Mouse (Mus musculus) ES-E14 (cell line): ENCODE results near the gene Bicdl1. TPM values are rescaled to one million over a fixed set of nuclear protein-coding genes. Genes with fewer than 3 reads are reported as not detected.

ENCODE experiments used
- DNase-seq: peaks from one replicate; pipeline ENCODE4 v3.0.0-alpha.2; 2013; ENCODE audit warnings: low read depth, low spot score
- H3K27ac ChIP-seq: 2 replicates; pipeline ENCODE4 v1.5.1; 2012; ENCODE audit warnings: low read depth, mild to moderate bottlenecking, low read length, moderate library complexity, mixed read lengths; ENCODE audit not compliant: poor library complexity, insufficient read depth, severe bottlenecking
- H3K36me3 ChIP-seq: 2 replicates; pipeline ENCODE4 v1.6.1; 2012; ENCODE audit warnings: mild to moderate bottlenecking, low read length, moderate library complexity, mixed read lengths; ENCODE audit not compliant: control insufficient read depth, poor library complexity, insufficient read depth, severe bottlenecking
- H3K4me1 ChIP-seq, 2 experiments: fragments of 150-350 bp in 1 of 2; sonication (generic) in 1 of 2; 2 replicates each; pipeline ENCODE4 v1.6.1; 2012; ENCODE audit warnings: low read length in 2 of 2, mild to moderate bottlenecking in 1 of 2, mixed read lengths in 1 of 2; ENCODE audit not compliant: control insufficient read depth in 2 of 2, insufficient read depth in 2 of 2, poor library complexity in 1 of 2
- H3K4me3 ChIP-seq, 2 experiments: fragments of 150-350 bp in 1 of 2; sonication (generic) in 1 of 2; 2 replicates each; pipeline ENCODE4 v1.5.1; 2012; ENCODE audit warnings: low read length in 2 of 2, low read depth in 1 of 2, mild to moderate bottlenecking in 1 of 2, mixed read lengths in 1 of 2; ENCODE audit not compliant: insufficient read depth in 1 of 2, poor library complexity in 1 of 2, severe bottlenecking in 1 of 2
- H3K9ac ChIP-seq: 2 replicates; pipeline ENCODE4 v1.6.1; 2012; ENCODE audit warnings: low read depth, mild to moderate bottlenecking, low read length, mixed read lengths; ENCODE audit not compliant: poor library complexity, insufficient read depth, severe bottlenecking
- H3K9me3 ChIP-seq: fragments of 150-350 bp; sonication (generic); 2 replicates; pipeline ENCODE4 v1.6.1; 2012; ENCODE audit warnings: low read depth, mild to moderate bottlenecking, low read length; ENCODE audit not compliant: control insufficient read depth, insufficient read depth
- CHD2 ChIP-seq: IDR thresholded peaks from 2 replicates; pipeline ENCODE4 v1.6.1; 2014; ENCODE audit warnings: mild to moderate bottlenecking, low read depth, low read length, inconsistent platforms
- HCFC1 ChIP-seq: IDR thresholded peaks from 2 replicates; pipeline ENCODE4 v1.6.1; 2012; ENCODE audit warnings: low read length, inconsistent platforms, borderline replicate concordance; ENCODE audit not compliant: insufficient read depth
- MAFK ChIP-seq: IDR thresholded peaks from 2 replicates; pipeline ENCODE4 v1.6.1; 2014; ENCODE audit warnings: mild to moderate bottlenecking, low read depth, low read length, inconsistent platforms; ENCODE audit not compliant: insufficient read depth
- ZC3H11A ChIP-seq: IDR thresholded peaks from 2 replicates; pipeline ENCODE4 v1.6.1; 2012; ENCODE audit warnings: low read depth, mild to moderate bottlenecking, inconsistent platforms, low read length, borderline replicate concordance
- ZNF384 ChIP-seq: IDR thresholded peaks from 2 replicates; pipeline ENCODE4 v1.6.1; 2012; ENCODE audit warnings: low read depth, low read length, inconsistent platforms
- in situ Hi-C, 2 experiments: fragments of 600-800 bp; cut with MboI; formaldehyde crosslinking; loops; one replicate each; pipeline ENCODE4 v1.15.1; 2025; ENCODE audit warnings: low sequenced_read_pairs in 2 of 2, inconsistent platforms in 1 of 2; ENCODE audit not compliant: unreplicated experiment in 2 of 2
- total RNA-seq: library from RNA; depleted of rRNA; stranded (reverse); fragments of 300-350 nt; gene quantifications from 2 replicates; pipeline ENCODE4 v1.2.3, GENCODE M21; 2012; rRNA removed

Gene Bicdl1
- total RNA-seq, 1 experiment, result 18.5 TPM

DNA sequence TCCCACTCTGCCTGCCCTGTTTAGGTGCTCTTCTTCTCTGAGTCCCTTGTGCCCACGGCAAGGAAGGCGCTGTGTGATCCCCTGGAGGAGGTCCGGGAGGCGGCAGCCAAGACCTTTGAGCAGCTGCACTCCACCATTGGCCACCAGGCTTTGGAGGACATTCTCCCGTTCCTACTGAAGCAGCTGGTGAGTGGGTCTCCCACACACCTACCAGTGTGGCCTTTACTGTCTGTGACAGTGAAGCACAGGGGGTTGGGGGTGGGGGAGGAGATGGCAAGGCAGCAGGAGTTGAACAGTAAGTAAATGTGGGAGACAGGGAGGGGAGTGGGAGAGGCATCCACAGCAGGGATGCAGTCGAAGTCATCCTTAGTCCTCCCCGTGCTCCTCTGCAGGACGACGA lies 118.1 kb downstream of the Bicdl1 start:
- H3K27ac ChIP-seq, result no peak overlapping the region
- TF ChIP-seq ZC3H11A, result no peak
- TF ChIP-seq ZNF384, result no peak
- TF ChIP-seq HCFC1, result no peak
- in situ Hi-C loops, result no loop called here
- H3K4me3 ChIP-seq, result no peak overlapping the region
- H3K4me1 ChIP-seq, result peaks cover 0 to 4% of the 10 kb centered on the region in 2 experiments; a peak in 1 of 4 replicates
- peaks cover 84% of the 10 kb centered on the region for H3K36me3 ChIP-seq
- no peaks in the 10 kb centered on the region for H3K9me3 ChIP-seq
- H3K9ac ChIP-seq, result no peak overlapping the region
- DNase-seq, result no peak

DNA sequence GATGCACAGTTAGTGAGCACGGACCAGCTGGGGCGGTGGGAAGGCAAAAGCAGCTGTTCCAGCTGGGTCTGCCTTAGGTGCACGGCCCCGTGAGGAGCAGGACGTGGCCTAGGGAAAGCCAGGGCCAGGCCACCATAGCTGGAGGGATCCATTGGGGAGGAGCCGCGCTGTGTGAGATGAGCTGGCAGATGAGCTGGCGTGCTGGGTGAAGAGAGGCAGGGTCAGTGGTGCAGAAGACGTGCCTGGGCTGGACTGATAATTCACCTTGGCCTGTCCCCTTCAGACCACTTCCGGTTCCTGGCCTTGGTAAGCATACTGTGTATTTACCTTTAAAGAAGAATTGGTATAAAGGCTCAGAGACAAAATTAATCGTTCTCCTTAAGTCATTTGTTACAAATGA lies 119.9 kb downstream of the Bicdl1 start:
- Histone ChIP-seq H3K4me3 (no peak overlapping the region), H3K9ac (no peak overlapping the region), H3K27ac (no peak overlapping the region), H3K36me3 (peaks cover 83% of the 10 kb centered on the region), H3K9me3 (no peaks in the 10 kb centered on the region), H3K4me1 (peaks cover 0 to 4% of the 10 kb centered on the region in 2 experiments; a peak in 1 of 4 replicates)
- no peak for DNase-seq
- TF ChIP-seq ZC3H11A (no peak), MAFK (no peak)
- in situ Hi-C loops, result no loop called here

- no peak for DNase-seq
- peaks cover 0 to 4% of the 10 kb centered on the region in 2 experiments; a peak in 1 of 4 replicates for H3K4me1 ChIP-seq
- TF ChIP-seq CHD2 (no peak), ZNF384 (no peak), ZC3H11A (no peak)
- no peak overlapping the region for H3K9ac ChIP-seq
- H3K36me3 ChIP-seq, result peaks cover 61% of the 10 kb centered on the region
- no peak overlapping the region for H3K4me3 ChIP-seq
- H3K27ac ChIP-seq, result no peak overlapping the region
- in situ Hi-C loops, result no loop called here
- H3K9me3 ChIP-seq, result no peaks in the 10 kb centered on the region
Measured at GRCm38 (mm10) chr5:115603561-115603960, 127.9 kb downstream of the Bicdl1 start.

Other genes with a start within 250 kb of the Bicdl1 start
- 15.3 and 25.7 TPM in 2 replicates for gene Sirt4, start 246.9 kb downstream of the Bicdl1 start, total RNA-seq
- gene Pxn, start 224.9 kb downstream of the Bicdl1 start, total RNA-seq, result 25.5 and 29.4 TPM in 2 replicates
- gene Rplp0, start 172.2 kb downstream of the Bicdl1 start, total RNA-seq, result 2,284 and 2,327 TPM in 2 replicates
- gene Gcn1l1, start 166.4 kb downstream of the Bicdl1 start, total RNA-seq, result 112 and 163 TPM in 2 replicates
- 44.7 and 58.7 TPM in 2 replicates for gene Rab35, start 99.7 kb downstream of the Bicdl1 start, total RNA-seq
- gene Cit, start 113.7 kb upstream of the Bicdl1 start, total RNA-seq, result 43.4 and 62.0 TPM in 2 replicates